Mouse (Mus musculus) CD4-positive helper T cell, adult 2 months (primary cell): Measurements from ENCODE around the gene Abca2.

Source experiments
- DNase-seq: peaks from one replicate; pipeline ENCODE4 v3.0.0-alpha.2; 2012; ENCODE audit warnings: low read depth, missing footprints, low spot score

The Abca2 gene

GRCm38 (mm10) chr2:25493476-25493961 is 65.0 kb downstream of the Abca2 start, which contains the start of gene Lcn12:
Lcn12 (minus strand) TSS chr2:25493911.
- no peak for DNase-seq

DNA sequence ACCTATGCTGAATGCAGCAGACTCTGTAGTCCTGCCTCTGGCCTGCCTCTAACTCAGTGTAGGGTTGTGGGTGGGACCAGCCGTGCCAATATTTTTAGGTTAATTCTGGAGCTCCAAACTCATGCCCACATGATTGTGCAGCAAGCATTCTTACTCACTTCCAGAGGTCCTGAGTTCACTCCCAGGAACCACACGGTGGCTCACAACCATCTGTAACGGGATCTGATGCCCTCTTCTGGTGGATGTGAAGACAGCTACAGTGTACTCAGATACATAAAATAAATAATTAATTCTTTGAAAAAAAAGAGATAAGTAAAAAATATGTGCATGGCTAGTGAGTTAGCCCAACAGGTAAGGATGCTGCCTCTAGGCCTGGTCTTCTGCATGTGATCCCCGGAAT is 68.0 kb downstream of the Abca2 start:
- peak; percentile 52 for DNase-seq
